Mouse (Mus musculus) small intestine, adult 2 months (tissue): ENCODE data around the gene Oit1. TPM values are rescaled to one million over a fixed set of nuclear protein-coding genes. Genes with fewer than 3 reads are reported as not detected.

Source experiments
- H3K27ac ChIP-seq: fragments of 200-500 bp; 2 replicates; pipeline ENCODE4 v1.5.1; 2012; ENCODE audit warnings: low read depth, low read length, control low read depth, inconsistent platforms; ENCODE audit not compliant: insufficient read depth
- H3K27me3 ChIP-seq: fragments of 200-500 bp; 2 replicates; pipeline ENCODE4 v1.6.1; 2012; ENCODE audit warnings: mild to moderate bottlenecking, moderate library complexity, low read length, inconsistent platforms; ENCODE audit not compliant: control insufficient read depth, insufficient read depth
- H3K36me3 ChIP-seq: fragments of 200-500 bp; 2 replicates; pipeline ENCODE4 v1.6.1; 2012; ENCODE audit warnings: mild to moderate bottlenecking, low read length, control low read depth, inconsistent platforms; ENCODE audit not compliant: control insufficient read depth, insufficient read depth
- H3K4me1 ChIP-seq: fragments of 200-500 bp; 2 replicates; pipeline ENCODE4 v1.6.1; 2012; ENCODE audit warnings: low read length, inconsistent platforms, mixed read lengths; ENCODE audit not compliant: control insufficient read depth, insufficient read depth, insufficient read length
- H3K4me3 ChIP-seq: fragments of 200-500 bp; 2 replicates; pipeline ENCODE4 v1.5.1; 2012; ENCODE audit warnings: low read depth, mild to moderate bottlenecking, control low read depth, inconsistent platforms, low read length, moderate library complexity
- CTCF ChIP-seq: fragments of 200-500 bp; IDR thresholded peaks from 2 replicates; pipeline ENCODE4 v1.5.1; 2012; ENCODE audit warnings: low read depth, mild to moderate bottlenecking, control low read depth, inconsistent platforms, low read length, moderate library complexity, mixed read lengths; ENCODE audit not compliant: insufficient replicate concordance, insufficient read length; ENCODE audit errors: extremely low read depth
- POLR2A ChIP-seq: fragments of 200-500 bp; IDR thresholded peaks from 2 replicates; pipeline ENCODE4 v1.6.1; 2012; ENCODE audit warnings: low read depth, mild to moderate bottlenecking, control low read depth, inconsistent platforms, low read length, moderate library complexity
- whole genome bisulfite sequencing: fragments of 180-500 bp; shearing (Covaris S2); methylation state at CpG from one replicate; pipeline ENCODE4 v1.1.7; 2018; 5-methylcytosine and 5-hydroxymethylcytosine counted together
- polyA plus RNA-seq: library from polyadenylated mRNA; depleted of rRNA; stranded (reverse); fragments of >200 nt; gene quantifications from 2 replicates; pipeline ENCODE4 v1.2.3, GENCODE M21; 2012

Oit1 gene
- polyA plus RNA-seq, 1 experiment = 26.8 TPM

GRCm38 (mm10) chr14:8356836-8357235 is 21.7 kb downstream of the Oit1 start:
- H3K36me3 ChIP-seq = peaks cover 16% of the 10 kb centered on the region
- 17% methylated on average over 9 of the region's 9 CpGs for WGBS
- peak overlapping the region; percentile 97 for H3K27ac ChIP-seq
- H3K4me3 ChIP-seq = no peak overlapping the region
- TF ChIP-seq POLR2A (peak; percentile 33; the same call in 1 of the 2 replicates), CTCF (no peak)
- H3K4me1 ChIP-seq = peaks cover 17% of the 10 kb centered on the region
- no peaks in the 10 kb centered on the region for H3K27me3 ChIP-seq

DNA sequence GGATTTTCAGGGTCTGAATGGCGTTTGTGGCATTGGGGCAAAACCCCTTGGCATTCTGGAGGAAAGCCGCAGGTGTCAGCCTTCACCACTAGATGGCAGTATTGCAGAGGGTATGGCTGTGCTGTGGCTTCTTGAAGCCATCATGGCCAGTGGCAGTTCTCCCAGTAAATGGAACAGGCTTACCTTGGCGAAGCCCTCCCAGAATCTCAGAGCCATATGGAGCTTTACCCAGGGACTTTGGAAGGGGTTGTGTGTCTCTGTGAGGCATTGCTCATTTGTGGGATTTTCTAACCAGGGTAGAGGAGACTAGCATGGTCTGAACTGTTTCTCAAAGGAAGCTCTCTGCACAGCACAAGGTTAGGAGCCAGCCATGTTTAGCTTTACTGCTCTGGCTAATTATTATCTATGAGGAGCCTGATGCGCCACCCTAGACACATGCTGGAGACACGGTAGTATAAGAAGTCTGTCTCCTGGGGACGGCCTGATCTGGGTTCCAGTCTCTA is 22.5 kb downstream of the Oit1 start:
- Histone ChIP-seq H3K27me3 (no peaks in the 10 kb centered on the region), H3K4me1 (peaks cover 15% of the 10 kb centered on the region), H3K36me3 (peaks cover 14% of the 10 kb centered on the region), H3K27ac (peak overlapping the region; percentile 94), H3K4me3 (no peak overlapping the region)
- 13% methylated on average over 6 of the region's 6 CpGs for WGBS
- TF ChIP-seq CTCF (peak; percentile 98), POLR2A (no peak)

- Histone ChIP-seq H3K27me3 (no peaks in the 10 kb centered on the region), H3K27ac (no peak overlapping the region), H3K4me1 (no peaks in the 10 kb centered on the region), H3K4me3 (no peak overlapping the region), H3K36me3 (peaks cover 4% of the 10 kb centered on the region; the same call in 1 of the 2 replicates)
- WGBS = 75% methylated on average over 9 of the region's 9 CpGs
- no peak for TF ChIP-seq CTCF
- TF ChIP-seq POLR2A = no peak
These were observed 29.6 kb downstream of the Oit1 start for GRCm38 (mm10) chr14:8348927-8349326.

DNA sequence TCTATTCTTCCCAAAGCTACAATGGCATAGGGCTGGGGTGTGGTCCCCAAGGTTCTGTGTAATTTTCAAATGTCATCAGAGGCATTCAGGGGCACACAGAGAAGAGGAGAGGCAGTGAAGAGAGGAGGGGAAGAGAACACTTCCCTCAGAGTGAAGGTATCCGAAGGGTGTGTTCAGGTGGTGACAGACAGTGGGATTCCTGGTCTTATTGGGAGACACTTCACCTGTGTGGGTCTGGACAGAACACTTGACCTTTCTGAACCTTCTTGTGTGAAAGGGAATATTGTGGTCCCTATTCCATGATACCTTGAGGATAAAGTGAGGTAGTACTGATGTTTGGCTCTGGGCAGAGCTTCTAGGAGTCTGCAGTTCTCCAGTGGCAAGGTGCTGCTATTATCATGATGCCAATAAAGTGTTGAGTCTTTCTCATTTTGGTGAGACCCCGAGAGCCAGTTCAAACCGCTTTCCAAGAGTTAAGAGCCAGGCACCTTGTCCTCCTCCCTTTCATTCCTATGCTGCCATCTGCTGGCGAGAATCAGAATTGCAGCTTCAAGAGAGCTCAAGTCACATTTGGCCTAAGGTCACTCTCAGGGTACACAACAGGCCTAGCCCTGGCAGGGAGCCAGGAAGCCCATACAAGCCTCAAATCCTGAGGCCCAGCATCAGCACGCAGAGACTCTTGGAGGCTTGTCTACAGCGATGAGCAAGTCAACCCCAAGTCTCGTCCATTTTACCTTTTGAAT is 32.1 kb downstream of the Oit1 start:
- Histone ChIP-seq H3K4me1 (no peaks in the 10 kb centered on the region), H3K27ac (no peak overlapping the region), H3K27me3 (no peaks in the 10 kb centered on the region), H3K4me3 (no peak overlapping the region), H3K36me3 (peaks cover 2% of the 10 kb centered on the region; the same call in 1 of the 2 replicates)
- TF ChIP-seq CTCF (peak; percentile 89; the same call in 1 of the 2 replicates), POLR2A (no peak)
- 29% methylated on average over 7 of the region's 7 CpGs for WGBS

DNA sequence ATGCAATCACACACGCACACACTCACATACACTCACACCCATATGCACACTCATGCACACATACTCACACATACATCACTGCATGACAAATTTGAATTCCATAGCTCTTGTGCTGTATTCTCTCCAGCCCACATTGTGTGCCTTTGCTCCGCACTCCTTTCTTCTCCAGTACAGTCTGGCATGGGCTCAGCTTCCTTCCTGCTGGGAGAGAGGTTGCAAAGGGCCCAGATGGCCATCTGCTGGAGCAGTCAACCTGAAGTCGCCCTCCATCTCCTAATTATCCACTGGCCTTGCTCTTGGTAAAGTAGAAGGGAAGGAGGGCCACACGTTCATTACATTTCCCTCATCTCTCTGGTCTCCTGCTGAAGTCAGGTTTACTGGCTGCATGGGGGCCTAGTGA is 33.0 kb downstream of the Oit1 start:
- H3K4me1 ChIP-seq = no peaks in the 10 kb centered on the region
- no peaks in the 10 kb centered on the region for H3K27me3 ChIP-seq
- TF ChIP-seq POLR2A = no peak
- no peak for TF ChIP-seq CTCF
- no peaks in the 10 kb centered on the region for H3K36me3 ChIP-seq
- 91% methylated on average over 4 of the region's 4 CpGs for WGBS
- no peak overlapping the region for H3K27ac ChIP-seq
- no peak overlapping the region for H3K4me3 ChIP-seq

- H3K4me3 ChIP-seq = no peak overlapping the region
- no peaks in the 10 kb centered on the region for H3K27me3 ChIP-seq
- 66% methylated on average over 5 of the region's 5 CpGs for WGBS
- H3K27ac ChIP-seq = no peak overlapping the region
- H3K36me3 ChIP-seq = no peaks in the 10 kb centered on the region
- TF ChIP-seq POLR2A = no peak
- no peak for TF ChIP-seq CTCF
- no peaks in the 10 kb centered on the region for H3K4me1 ChIP-seq
These were observed 35.9 kb downstream of the Oit1 start for GRCm38 (mm10) chr14:8342509-8343106.

GRCm38 (mm10) chr14:8340226-8340625 is 38.3 kb downstream of the Oit1 start:
- Histone ChIP-seq H3K27ac (no peak overlapping the region), H3K36me3 (no peaks in the 10 kb centered on the region), H3K27me3 (no peaks in the 10 kb centered on the region), H3K4me3 (no peak overlapping the region), H3K4me1 (no peaks in the 10 kb centered on the region)
- WGBS = 41% methylated on average over 4 of the region's 4 CpGs
- TF ChIP-seq CTCF (no peak), POLR2A (no peak)

DNA sequence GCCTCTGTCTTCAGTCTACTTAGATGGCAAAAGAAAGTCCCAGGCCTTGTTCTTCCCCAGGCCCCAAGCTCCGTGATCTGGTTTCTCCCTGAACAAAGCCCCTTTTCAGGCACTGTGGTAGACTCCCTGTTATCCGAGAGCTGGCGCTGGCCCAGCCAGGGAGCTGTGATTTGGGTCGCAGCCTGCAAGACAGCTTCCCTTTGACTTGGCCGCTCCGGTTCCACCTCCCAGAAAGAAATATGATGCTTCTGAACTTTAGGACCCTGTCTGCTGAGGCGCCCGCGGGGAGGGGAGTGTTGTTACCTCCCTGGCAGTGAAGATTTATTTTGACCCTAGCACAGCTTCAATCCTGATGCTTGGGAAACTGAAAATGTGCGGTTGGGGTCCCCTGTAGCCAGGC is 42.6 kb downstream of the Oit1 start:
- WGBS = 60% methylated on average over 10 of the region's 10 CpGs
- no peaks in the 10 kb centered on the region for H3K4me1 ChIP-seq
- no peaks in the 10 kb centered on the region for H3K36me3 ChIP-seq
- no peak overlapping the region for H3K27ac ChIP-seq
- no peaks in the 10 kb centered on the region for H3K27me3 ChIP-seq
- H3K4me3 ChIP-seq = no peak overlapping the region
- TF ChIP-seq POLR2A = no peak
- TF ChIP-seq CTCF = no peak
